Mouse (Mus musculus): ENCODE measurements around the gene Gca. TPM values are rescaled to one million over a fixed set of nuclear protein-coding genes. Genes with fewer than 3 reads are reported as not detected.
A peak's percentile ranks its signal among the peaks of the same experiment; 100 is the strongest.

The Gca gene
- total and polyA plus RNA-seq, 3 experiments = 4.2 to 10.1 (median 4.7) TPM

DNA sequence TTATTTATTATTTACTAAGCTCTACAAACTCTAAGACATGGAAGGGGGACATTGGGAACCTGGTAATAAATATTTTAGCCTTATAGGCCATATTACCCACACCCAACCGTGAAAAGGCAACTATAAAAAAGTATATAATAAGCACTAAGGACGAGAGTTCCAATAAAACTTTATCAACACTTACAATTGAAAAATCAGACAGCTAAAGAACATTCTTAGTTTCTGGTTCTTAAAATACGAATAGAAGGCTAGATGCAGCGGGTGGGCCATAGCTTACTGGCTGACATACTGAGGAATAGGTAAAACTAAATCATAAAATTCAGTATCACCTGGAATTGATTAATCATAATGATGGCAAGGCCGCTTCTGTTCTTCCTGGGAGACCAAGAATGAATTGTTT lies 19.2 kb upstream of the Gca start:
- H3K27ac ChIP-seq (ENCODE audit: insufficient read depth, low read depth) = no peak overlapping the region
- H3K36me3 ChIP-seq (replicated peaks in 1 of 2; ENCODE audit: control insufficient read depth in 1 of 2, insufficient read depth in 1 of 2, low read length in 1 of 2) = no peaks in the 10 kb centered on the region
- peaks cover 3 to 22% of the 10 kb centered on the region in 2 experiments; a peak in 3 of 4 replicates for H3K4me1 ChIP-seq (ENCODE audit: control insufficient read depth in 1 of 2, insufficient read depth in 2 of 2)
- no peak for DNase-seq (ENCODE audit: extremely low read depth)
- no peaks in the 10 kb centered on the region for H3K79me2 ChIP-seq (replicated peaks; ENCODE audit: control insufficient read depth, extremely low read depth, insufficient read depth, poor library complexity, severe bottlenecking)
- no peak for TF ChIP-seq BHLHE40 (IDR thresholded peaks at IDR 0.05; ENCODE audit: low read depth, low read length)
- TF ChIP-seq MAZ (IDR thresholded peaks at IDR 0.05; ENCODE audit: low read depth, low read length) = no peak
- TF ChIP-seq CHD2 (IDR thresholded peaks at IDR 0.05; ENCODE audit: low read length) = no peak
- no peak for TF ChIP-seq USF1 (IDR thresholded peaks at IDR 0.05; ENCODE audit: low read depth, low read length)
- TF ChIP-seq ZKSCAN1 (IDR thresholded peaks at IDR 0.05; ENCODE audit: borderline replicate concordance, low read depth, low read length) = no peak
- TF ChIP-seq NRF1 (IDR thresholded peaks at IDR 0.05; ENCODE audit: low read depth, low read length) = no peak
- no peak for TF ChIP-seq POLR2AphosphoS2 (IDR thresholded peaks at IDR 0.05; ENCODE audit: low read depth, low read length)
- TF ChIP-seq EP300 (IDR thresholded peaks at IDR 0.05; ENCODE audit: low read length) = no peak
- no peak for TF ChIP-seq SIN3A (IDR thresholded peaks at IDR 0.05; ENCODE audit: low read length)
- TF ChIP-seq MXI1 (IDR thresholded peaks at IDR 0.05; ENCODE audit: low read depth, low read length) = no peak
- TF ChIP-seq USF2 (conservative IDR thresholded peaks at IDR 0.05; ENCODE audit: low read depth, low read length) = no peak
- TF ChIP-seq RAD21 (IDR thresholded peaks at IDR 0.05; ENCODE audit: low read depth, low read length) = no peak
- no peak overlapping the region for H3K4me2 ChIP-seq (ENCODE audit: insufficient read depth, low read depth, poor library complexity, severe bottlenecking)
- H3K4me3 ChIP-seq (replicated peaks in 1 of 3; ENCODE audit: low read depth in 2 of 3, low read length in 2 of 3, poor library complexity in 1 of 3) = peak overlapping the region in 2 of 3 experiments; percentile 55 to 57
- in situ Hi-C loops (cut with MboI; ENCODE audit: low pct_ligation_motif_present, low pct_unique_long_range_greater_than_20kb, low sequenced_read_pairs) = no loop called here
- no peaks in the 10 kb centered on the region for H3K27me3 ChIP-seq (replicated peaks)
- peak overlapping the region; percentile 50; the same call in 1 of the 2 replicates for H3K9ac ChIP-seq (ENCODE audit: insufficient read depth, low read depth)
- no peaks in the 10 kb centered on the region for H3K9me3 ChIP-seq (replicated peaks; ENCODE audit: low read length)
- dilution Hi-C loops (cut with MboI; ENCODE audit: extremely low pct_ligation_motif_present, extremely low pct_unique_long_range_greater_than_20kb, low sequenced_read_pairs) = no loop called here

DNA sequence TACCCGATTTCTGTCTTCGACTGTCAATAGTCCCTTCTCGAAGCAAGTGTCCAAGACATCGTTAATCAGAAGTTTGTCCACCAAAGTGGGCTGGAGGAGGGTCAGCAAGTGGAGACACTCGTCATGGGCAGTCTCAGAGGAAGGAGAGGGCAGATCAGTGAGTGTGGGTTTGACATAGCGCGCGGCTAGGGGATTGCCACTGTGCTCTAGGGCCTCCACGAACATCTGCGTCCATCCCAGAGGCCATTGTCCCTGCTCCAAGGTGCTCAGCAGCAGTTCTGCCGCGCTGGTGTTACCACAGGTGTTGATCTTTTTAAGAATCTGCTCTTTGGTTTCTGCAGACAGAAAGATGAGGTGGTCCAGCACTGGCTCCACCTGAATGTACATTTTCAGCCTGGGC lies 18.6 kb upstream of the Gca start:
- peak; percentile 2; the same call in 1 of the 2 replicates for TF ChIP-seq MXI1 (IDR thresholded peaks at IDR 0.05; ENCODE audit: low read depth, low read length)
- TF ChIP-seq PAX5 (IDR thresholded peaks at IDR 0.05; ENCODE audit: low read length) = no peak
- TF ChIP-seq TCF12 (IDR thresholded peaks at IDR 0.05; ENCODE audit: low read depth, low read length) = peak; percentile 3; the same call in 1 of the 2 replicates
- no peak for TF ChIP-seq BHLHE40 (IDR thresholded peaks at IDR 0.05; ENCODE audit: low read depth, low read length)
- no peak for TF ChIP-seq CTCF (conservative IDR thresholded peaks at IDR 0.05 in 1 of 2, IDR thresholded peaks at IDR 0.05 in 1 of 2; ENCODE audit: low read depth in 2 of 2, low read length in 2 of 2)
- H3K9ac ChIP-seq (ENCODE audit: insufficient read depth, low read depth) = peak overlapping the region; percentile 50; the same call in 1 of the 2 replicates
- H3K4me1 ChIP-seq (ENCODE audit: control insufficient read depth in 1 of 2, insufficient read depth in 2 of 2) = peaks cover 3 to 22% of the 10 kb centered on the region in 2 experiments; a peak in 3 of 4 replicates
- DNase-seq (ENCODE audit: extremely low read depth) = no peak
- H3K27ac ChIP-seq (ENCODE audit: insufficient read depth, low read depth) = peak overlapping the region; percentile 30
- H3K4me2 ChIP-seq (ENCODE audit: insufficient read depth, low read depth, poor library complexity, severe bottlenecking) = peak overlapping the region; percentile 88
- H3K36me3 ChIP-seq (replicated peaks in 1 of 2; ENCODE audit: control insufficient read depth in 1 of 2, insufficient read depth in 1 of 2, low read length in 1 of 2) = no peaks in the 10 kb centered on the region
- in situ Hi-C loops (cut with MboI; ENCODE audit: low pct_ligation_motif_present, low pct_unique_long_range_greater_than_20kb, low sequenced_read_pairs) (no loop called here), dilution Hi-C loops (cut with MboI; ENCODE audit: extremely low pct_ligation_motif_present, extremely low pct_unique_long_range_greater_than_20kb, low sequenced_read_pairs) (no loop called here)
- H3K27me3 ChIP-seq (replicated peaks) = no peaks in the 10 kb centered on the region
- H3K4me3 ChIP-seq (replicated peaks in 1 of 3; ENCODE audit: low read depth in 2 of 3, low read length in 2 of 3, poor library complexity in 1 of 3) = peak overlapping the region; percentile 55 to 61 (median 57)
- H3K9me3 ChIP-seq (replicated peaks; ENCODE audit: low read length) = no peaks in the 10 kb centered on the region
- H3K79me2 ChIP-seq (replicated peaks; ENCODE audit: control insufficient read depth, extremely low read depth, insufficient read depth, poor library complexity, severe bottlenecking) = no peaks in the 10 kb centered on the region
